Mouse (Mus musculus) bone marrow macrophage, adult 2 months (primary cell): Measurements from ENCODE around the gene Olfr480.

Experiments
- CTCF ChIP-seq: IDR thresholded peaks from 2 replicates; pipeline ENCODE4 v1.5.1; 2012; ENCODE audit warnings: low read depth, mild to moderate bottlenecking, low read length, moderate library complexity
- POLR2A ChIP-seq: IDR thresholded peaks from 2 replicates; pipeline ENCODE4 v1.6.1; 2012; ENCODE audit warnings: mild to moderate bottlenecking, low read depth, low read length, borderline replicate concordance

- TF ChIP-seq CTCF (no peak), POLR2A (no peak)
These were observed 33.3 kb downstream of the Olfr480 start, which contains the start of gene Olfr478 for GRCm38 (mm10) chr7:108033889-108034288.
